Mouse (Mus musculus): ENCODE results near the gene Pik3r2. TPM values are rescaled to one million over a fixed set of nuclear protein-coding genes. Genes with fewer than 3 reads are reported as not detected.
A peak's percentile ranks its signal among the peaks of the same experiment; 100 is the strongest.

Pik3r2 gene
- polyA plus RNA-seq, 1 experiment from 2014 or later: 13.9 TPM

GRCm38 (mm10) chr8:70758616-70759561 is 17.6 kb downstream of the Pik3r2 start:
- no peaks in the 10 kb centered on the region for H3K27me3 ChIP-seq (ENCODE audit: control insufficient read depth, insufficient read depth, low read depth, low read length)
- peaks cover 58% of the 10 kb centered on the region for H3K4me1 ChIP-seq (ENCODE audit: control insufficient read depth, low read depth, low read length)
- H3K9ac ChIP-seq (ENCODE audit: low read depth, low read length): no peak overlapping the region
- H3K4me2 ChIP-seq (ENCODE audit: low read depth, low read length): peak overlapping the region; percentile 99
- H3K36me3 ChIP-seq (ENCODE audit: control insufficient read depth, insufficient read depth): peaks cover 4% of the 10 kb centered on the region; the same call in 1 of the 2 replicates
- H3K9me3 ChIP-seq (replicated peaks; ENCODE audit: control insufficient read depth, low read length): no peaks in the 10 kb centered on the region
- no peak for ATAC-seq (ENCODE audit: low read depth)
- H3K27ac ChIP-seq (ENCODE audit: low read length): no peak overlapping the region
- H3K4me3 ChIP-seq (ENCODE audit: low read depth, low read length): 0 out of 2 replicates have a peak overlapping the region, but pooled peaks have one; percentile 74
- WGBS (ENCODE audit: insufficient replicate concordance): 70% methylated on average over 19 of the region's 19 CpGs

GRCm38 (mm10) chr8:70758308-70758615 is 18.3 kb downstream of the Pik3r2 start:
- no peaks in the 10 kb centered on the region for H3K27me3 ChIP-seq (ENCODE audit: control insufficient read depth, insufficient read depth, low read depth, low read length)
- peaks cover 58% of the 10 kb centered on the region for H3K4me1 ChIP-seq (ENCODE audit: control insufficient read depth, low read depth, low read length)
- H3K36me3 ChIP-seq (ENCODE audit: control insufficient read depth, insufficient read depth): peaks cover 4% of the 10 kb centered on the region; the same call in 1 of the 2 replicates
- H3K4me2 ChIP-seq (ENCODE audit: low read depth, low read length): no peak overlapping the region
- ATAC-seq (ENCODE audit: low read depth): no peak
- no peaks in the 10 kb centered on the region for H3K9me3 ChIP-seq (replicated peaks; ENCODE audit: control insufficient read depth, low read length)
- H3K9ac ChIP-seq (ENCODE audit: low read depth, low read length): no peak overlapping the region
- H3K4me3 ChIP-seq (ENCODE audit: low read depth, low read length): no peak overlapping the region
- no peak overlapping the region for H3K27ac ChIP-seq (ENCODE audit: low read length)
- 83% methylated on average over 7 of the region's 7 CpGs for WGBS (ENCODE audit: insufficient replicate concordance)

GRCm38 (mm10) chr8:70757523-70758307 is 18.8 kb downstream of the Pik3r2 start:
- Histone ChIP-seq H3K36me3 (ENCODE audit: control insufficient read depth, insufficient read depth) (peaks cover 4% of the 10 kb centered on the region; the same call in 1 of the 2 replicates), H3K4me2 (ENCODE audit: low read depth, low read length) (no peak overlapping the region), H3K4me1 (ENCODE audit: control insufficient read depth, low read depth, low read length) (peaks cover 58% of the 10 kb centered on the region), H3K9ac (ENCODE audit: low read depth, low read length) (no peak overlapping the region), H3K27me3 (ENCODE audit: control insufficient read depth, insufficient read depth, low read depth, low read length) (no peaks in the 10 kb centered on the region), H3K27ac (ENCODE audit: low read length) (no peak overlapping the region), H3K9me3 (replicated peaks; ENCODE audit: control insufficient read depth, low read length) (no peaks in the 10 kb centered on the region), H3K4me3 (ENCODE audit: low read depth, low read length) (no peak overlapping the region)
- ATAC-seq (ENCODE audit: low read depth): no peak
- 76% methylated on average over 22 of the region's 22 CpGs for WGBS (ENCODE audit: insufficient replicate concordance)

- Histone ChIP-seq H3K9ac (ENCODE audit: low read depth, low read length) (no peak overlapping the region), H3K27ac (ENCODE audit: low read length) (no peak overlapping the region), H3K4me3 (ENCODE audit: low read depth, low read length) (no peak overlapping the region), H3K36me3 (ENCODE audit: control insufficient read depth, insufficient read depth) (peaks cover 4% of the 10 kb centered on the region; the same call in 1 of the 2 replicates), H3K4me2 (ENCODE audit: low read depth, low read length) (no peak overlapping the region), H3K27me3 (ENCODE audit: control insufficient read depth, insufficient read depth, low read depth, low read length) (no peaks in the 10 kb centered on the region), H3K9me3 (replicated peaks; ENCODE audit: control insufficient read depth, low read length) (no peaks in the 10 kb centered on the region), H3K4me1 (ENCODE audit: control insufficient read depth, low read depth, low read length) (peaks cover 48% of the 10 kb centered on the region)
- ATAC-seq (ENCODE audit: low read depth): no peak
- 84% methylated on average over 6 of the region's 6 CpGs for WGBS (ENCODE audit: insufficient replicate concordance)
Observed at GRCm38 (mm10) chr8:70756476-70757040, 20.0 kb downstream of the Pik3r2 start.

- peaks cover 4% of the 10 kb centered on the region; the same call in 1 of the 2 replicates for H3K36me3 ChIP-seq (ENCODE audit: control insufficient read depth, insufficient read depth)
- H3K4me2 ChIP-seq (ENCODE audit: low read depth, low read length): peak overlapping the region; percentile 86
- peaks cover 43% of the 10 kb centered on the region for H3K4me1 ChIP-seq (ENCODE audit: control insufficient read depth, low read depth, low read length)
- H3K4me3 ChIP-seq (ENCODE audit: low read depth, low read length): no peak overlapping the region
- no peak overlapping the region for H3K27ac ChIP-seq (ENCODE audit: low read length)
- no peak overlapping the region for H3K9ac ChIP-seq (ENCODE audit: low read depth, low read length)
- ATAC-seq (ENCODE audit: low read depth): no peak
- H3K9me3 ChIP-seq (replicated peaks; ENCODE audit: control insufficient read depth, low read length): no peaks in the 10 kb centered on the region
- WGBS (ENCODE audit: insufficient replicate concordance): 75% methylated on average over 24 of the region's 24 CpGs
- no peaks in the 10 kb centered on the region for H3K27me3 ChIP-seq (ENCODE audit: control insufficient read depth, insufficient read depth, low read depth, low read length)
Observed at GRCm38 (mm10) chr8:70755661-70756475, 20.6 kb downstream of the Pik3r2 start.

- H3K27ac ChIP-seq (ENCODE audit: low read length): 0 out of 2 replicates have a peak overlapping the region, but pooled peaks have one; percentile 31
- peak overlapping the region; percentile 69 for H3K4me3 ChIP-seq (ENCODE audit: low read depth, low read length)
- WGBS (ENCODE audit: insufficient replicate concordance): 14% methylated on average over 50 of the region's 50 CpGs
- H3K4me2 ChIP-seq (ENCODE audit: low read depth, low read length): peak overlapping the region; percentile 86
- no peaks in the 10 kb centered on the region for H3K9me3 ChIP-seq (replicated peaks; ENCODE audit: control insufficient read depth, low read length)
- peaks cover 38% of the 10 kb centered on the region for H3K4me1 ChIP-seq (ENCODE audit: control insufficient read depth, low read depth, low read length)
- peak overlapping the region; percentile 69 for H3K9ac ChIP-seq (ENCODE audit: low read depth, low read length)
- H3K36me3 ChIP-seq (ENCODE audit: control insufficient read depth, insufficient read depth): peaks cover 4% of the 10 kb centered on the region; the same call in 1 of the 2 replicates
- no peaks in the 10 kb centered on the region for H3K27me3 ChIP-seq (ENCODE audit: control insufficient read depth, insufficient read depth, low read depth, low read length)
- peak; percentile 1 for ATAC-seq (ENCODE audit: low read depth)
Observed at GRCm38 (mm10) chr8:70754871-70755660, 21.4 kb downstream of the Pik3r2 start.

GRCm38 (mm10) chr8:70754043-70754870 is 22.3 kb downstream of the Pik3r2 start, which contains the start of gene Rab3a:
Rab3a (plus strand) TSS chr8:70754679.
- Histone ChIP-seq H3K27me3 (ENCODE audit: control insufficient read depth, insufficient read depth, low read depth, low read length) (no peaks in the 10 kb centered on the region), H3K4me2 (ENCODE audit: low read depth, low read length) (peak within 1 kb of the TSS; percentile 86), H3K27ac (ENCODE audit: low read length) (peak within 1 kb of the TSS; percentile 69), H3K36me3 (ENCODE audit: control insufficient read depth, insufficient read depth) (peaks cover 4% of the 10 kb centered on the region; the same call in 1 of the 2 replicates), H3K4me1 (ENCODE audit: control insufficient read depth, low read depth, low read length) (peaks cover 30% of the 10 kb centered on the region), H3K9me3 (replicated peaks; ENCODE audit: control insufficient read depth, low read length) (no peaks in the 10 kb centered on the region), H3K9ac (ENCODE audit: low read depth, low read length) (peak within 1 kb of the TSS; percentile 69), H3K4me3 (ENCODE audit: low read depth, low read length) (peak within 1 kb of the TSS; percentile 69)
- 6% methylated on average over 37 of the region's 37 CpGs for WGBS (ENCODE audit: insufficient replicate concordance)
- ATAC-seq (ENCODE audit: low read depth): peak; percentile 98

All from liver, embryonic 16.5 days (tissue).